ENCODE assay signal across 14 mouse cellular contexts in genomic region chr5:139910755-139911300, GRCm38 (mm10). TPM values are rescaled to one million over a fixed set of nuclear protein-coding genes. Genes with fewer than 3 reads are reported as not detected.
DNase-seq lines count a peak whose midpoint lies in the region; ATAC-seq and TF ChIP-seq lines count a peak whose summit lies in the region.
"Had no signal": no experiment of that assay in that cellular context is flagged by ENCODE, and none has a peak within 500 bp of the region (broad histone marks: within the 10 kb centered on the region; RNA-seq: fewer than 3 reads in every experiment).

No protein-coding gene starts in this region.

- H3K36me3 ChIP-seq in heart, embryonic 10.5 days: no peaks in the 10 kb centered on the region
- H3K36me3 ChIP-seq in embryonic facial prominence, embryonic 13.5 days: no peaks in the 10 kb centered on the region
- H3K36me3 ChIP-seq in hindbrain, embryonic 14.5 days (replicated peaks; ENCODE audit: control insufficient read depth, insufficient read depth): no peaks in the 10 kb centered on the region
- no peaks in the 10 kb centered on the region for H3K36me3 ChIP-seq in midbrain, postnatal 0 days (ENCODE audit: insufficient read depth, low read length)
- H3K36me3 ChIP-seq: G1E had no signal

- H3K9ac ChIP-seq in embryonic facial prominence, embryonic 13.5 days: no peak overlapping the region
- H3K9ac ChIP-seq in hindbrain, embryonic 14.5 days: no peak overlapping the region
- no peak overlapping the region for H3K9ac ChIP-seq in midbrain, postnatal 0 days (replicated peaks; ENCODE audit: low read length, poor library complexity, severe bottlenecking)

- 9% methylated on average over 3 of the region's 3 CpGs for WGBS in heart, embryonic 10.5 days
- 10% methylated on average over 3 of the region's 3 CpGs for WGBS in embryonic facial prominence, embryonic 13.5 days
- 11% methylated on average over 3 of the region's 3 CpGs for WGBS in hindbrain, embryonic 14.5 days
- WGBS in midbrain, postnatal 0 days: 34% methylated on average over 3 of the region's 3 CpGs

- H3K9me3 ChIP-seq in heart, embryonic 10.5 days: no peaks in the 10 kb centered on the region
- H3K9me3 ChIP-seq in embryonic facial prominence, embryonic 13.5 days: no peaks in the 10 kb centered on the region
- no peaks in the 10 kb centered on the region for H3K9me3 ChIP-seq in hindbrain, embryonic 14.5 days (ENCODE audit: control insufficient read depth, low read length)
- no peaks in the 10 kb centered on the region for H3K9me3 ChIP-seq in midbrain, postnatal 0 days (ENCODE audit: low read length)

- TF ChIP-seq CTCF in midbrain, postnatal 0 days (IDR thresholded peaks at IDR 0.05): no peak

- no peak for ATAC-seq in embryonic facial prominence, embryonic 13.5 days (ENCODE audit: insufficient number of reproducible peaks, insufficient read depth, low FRiP score, low TSS enrichment, low read depth)
- ATAC-seq in hindbrain, embryonic 14.5 days (ENCODE audit: low FRiP score): no peak
- ATAC-seq in midbrain, postnatal 0 days (ENCODE audit: low FRiP score): no peak
- ATAC-seq in erythroid progenitor cell, adult 5-6 weeks (replicated peaks; ENCODE audit: low FRiP score, poor library complexity, severe bottlenecking): no peak

- no peak overlapping the region for H3K27ac ChIP-seq in heart, embryonic 10.5 days
- no peak overlapping the region for H3K27ac ChIP-seq in embryonic facial prominence, embryonic 13.5 days
- no peak overlapping the region for H3K27ac ChIP-seq in hindbrain, embryonic 14.5 days
- no peak overlapping the region for H3K27ac ChIP-seq in midbrain, postnatal 0 days (ENCODE audit: low read depth, low read length)
- H3K27ac ChIP-seq: heart, adult 2 months had no signal

- H3K27me3 ChIP-seq in heart, embryonic 10.5 days (ENCODE audit: insufficient read depth, poor library complexity, severe bottlenecking): peaks cover 100% of the 10 kb centered on the region
- H3K27me3 ChIP-seq in embryonic facial prominence, embryonic 13.5 days: peaks cover 100% of the 10 kb centered on the region
- H3K27me3 ChIP-seq in hindbrain, embryonic 14.5 days (ENCODE audit: control insufficient read depth, insufficient read depth, low read length): peaks cover 57% of the 10 kb centered on the region
- H3K27me3 ChIP-seq in midbrain, postnatal 0 days (ENCODE audit: insufficient read depth, low read length): peaks cover 34% of the 10 kb centered on the region

- peak overlapping the region; percentile 29; the same call in 1 of the 2 replicates for H3K4me3 ChIP-seq in heart, embryonic 10.5 days
- H3K4me3 ChIP-seq in embryonic facial prominence, embryonic 13.5 days: peak overlapping the region; percentile 70; the same call in 1 of the 2 replicates
- peak overlapping the region; percentile 77; the same call in 1 of the 2 replicates for H3K4me3 ChIP-seq in hindbrain, embryonic 14.5 days (replicated peaks; ENCODE audit: low read length)
- peak overlapping the region; percentile 55 for H3K4me3 ChIP-seq in midbrain, postnatal 0 days (ENCODE audit: low read depth, low read length)
- H3K4me3 ChIP-seq: heart, adult 2 months had no signal

- no peak for DNase-seq in heart, embryonic 10.5 days (ENCODE audit: low spot score)
- no peak for DNase-seq in heart, postnatal 10 days
- DNase-seq in hindbrain, embryonic 14.5 days (ENCODE audit: low spot score): no peak
- no peak for DNase-seq in midbrain, postnatal 0 days (ENCODE audit: low spot score)
- DNase-seq in kidney, adult 18-20 months: no peak
- DNase-seq in spleen, postnatal 4 days (ENCODE audit: low spot score in 2 of 2): no peak
- DNase-seq: cerebellum, adult 11-12 months; lung, adult 18-20 months; thymus, adult 2 months had no signal

- H3K4me2 ChIP-seq in embryonic facial prominence, embryonic 13.5 days: no peak overlapping the region
- peak overlapping the region; percentile 96 for H3K4me2 ChIP-seq in hindbrain, embryonic 14.5 days (replicated peaks)
- peak overlapping the region; percentile 98 for H3K4me2 ChIP-seq in midbrain, postnatal 0 days (ENCODE audit: low read depth, low read length, poor library complexity, severe bottlenecking)

- intact Hi-C loops in heart, postnatal 10 days (cut with DNase I): no loop called here

- peaks cover 59% of the 10 kb centered on the region for H3K4me1 ChIP-seq in heart, embryonic 10.5 days
- peaks cover 50% of the 10 kb centered on the region for H3K4me1 ChIP-seq in embryonic facial prominence, embryonic 13.5 days
- peaks cover 41% of the 10 kb centered on the region for H3K4me1 ChIP-seq in hindbrain, embryonic 14.5 days (replicated peaks; ENCODE audit: control insufficient read depth, insufficient read depth, low read length)
- peaks cover 14% of the 10 kb centered on the region; the same call in 1 of the 2 replicates for H3K4me1 ChIP-seq in midbrain, postnatal 0 days (ENCODE audit: insufficient read depth, low read length)

RNA-seq across cellular contexts. Expression of gene Elfn1, which starts 3.1 kb away (rescaled TPM):
- 0.73 TPM in 1 of 2 replicates, not detected in the other for polyA plus RNA-seq in heart, embryonic 10.5 days (2016; fragmentation: Nextera tagmentation; extraction: Ambion mirVana)
- under 1 TPM; 0.45 to 0.60 TPM for total RNA-seq in heart, postnatal 10 days (2021)
- polyA plus RNA-seq in embryonic facial prominence, embryonic 13.5 days (2015; fragmentation: Nextera tagmentation; extraction: Ambion mirVana): 1.4 TPM in 2 replicates
- 3.5 and 5.0 TPM in 2 replicates for polyA plus RNA-seq in hindbrain, embryonic 14.5 days (2014; fragmentation: Nextera tagmentation; extraction: Ambion mirVana)
- 21.5 and 57.5 TPM in 2 replicates for total RNA-seq in midbrain, postnatal 0 days (2014; rRNA removed)
- 3.1 and 3.7 TPM in 2 replicates for polyA plus RNA-seq in midbrain, postnatal 0 days (2015; fragmentation: Nextera tagmentation; extraction: Ambion mirVana)
- total RNA-seq in erythroid progenitor cell, adult 5-6 weeks (2015; ENCODE audit: low replicate concordance): not detected in 2 replicates
- not detected in 2 replicates for total RNA-seq in erythroid progenitor cell, adult 5-6 weeks (2017; ENCODE audit: low replicate concordance)
- total RNA-seq: hematopoietic stem cell, adult 5-6 weeks had no signal
- polyA plus RNA-seq: G1E had no signal
